Mouse (Mus musculus): ENCODE measurements around the gene Tcirg1.

DNA sequence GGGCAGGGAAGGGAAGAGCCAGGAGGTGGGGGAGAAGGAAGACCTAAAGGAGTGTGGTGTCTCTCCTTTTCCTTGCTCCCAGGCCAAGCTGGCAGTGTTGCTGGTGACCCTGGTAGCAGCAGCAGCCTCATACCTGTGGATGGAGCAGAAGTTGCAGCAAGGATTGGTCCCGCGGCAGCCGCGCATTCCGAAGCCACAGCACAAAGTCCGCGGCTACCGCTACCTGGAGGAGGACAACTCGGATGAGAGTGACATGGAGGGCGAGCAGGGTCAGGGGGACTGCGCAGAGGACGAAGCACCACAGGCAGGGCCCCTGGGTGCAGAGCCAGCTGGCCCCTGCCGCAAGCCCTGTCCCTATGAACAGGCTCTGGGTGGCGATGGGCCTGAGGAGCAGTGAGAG lies 41.6 kb upstream of the Tcirg1 start:
- TF ChIP-seq CTCF (IDR thresholded peaks at IDR 0.05) (no peak), POLR2A (IDR thresholded peaks at IDR 0.05; ENCODE audit: insufficient read depth, low read depth, low read length) (no peak)
